Mouse (Mus musculus): ENCODE results near the gene Lrrc37a.
A peak's percentile ranks its signal among the peaks of the same experiment; 100 is the strongest.
"Not testable (repeated sequence)": the region's sequence is repeated elsewhere in the genome, so short reads cannot be mapped to it uniquely, and the experiment has no call there.

The Lrrc37a gene

GRCm38 (mm10) chr11:103504497-103504896 is at the start of gene Lrrc37a:
Gene Lrrc37a, minus strand, starts transcription at chr11:103504597.
- no peak for DNase-seq (ENCODE audit: low read depth)

- DNase-seq (ENCODE audit: low read depth) = not testable (repeated sequence)
These were observed 30.6 kb upstream of the Lrrc37a start for GRCm38 (mm10) chr11:103534973-103535372.

GRCm38 (mm10) chr11:103512111-103512510 is 7.7 kb upstream of the Lrrc37a start:
- DNase-seq (ENCODE audit: low read depth) = no peak

- DNase-seq (ENCODE audit: low read depth) = peak; percentile 73
These were observed 40.0 kb downstream of the Lrrc37a start for GRCm38 (mm10) chr11:103464443-103464842.

GRCm38 (mm10) chr11:103451105-103451504 is 53.3 kb downstream of the Lrrc37a start:
- not testable (repeated sequence) for DNase-seq (ENCODE audit: low read depth)

GRCm38 (mm10) chr11:103449721-103450120 is 54.7 kb downstream of the Lrrc37a start:
- not testable (repeated sequence) for DNase-seq (ENCODE audit: low read depth)

GRCm38 (mm10) chr11:103443678-103444077 is 60.7 kb downstream of the Lrrc37a start:
- DNase-seq (ENCODE audit: low read depth) = peak; percentile 65

GRCm38 (mm10) chr11:103436282-103436681 is 68.1 kb downstream of the Lrrc37a start:
- DNase-seq (ENCODE audit: low read depth) = peak; percentile 89

GRCm38 (mm10) chr11:103425031-103425430 is 79.4 kb downstream of the Lrrc37a start:
- no peak for DNase-seq (ENCODE audit: low read depth)

GRCm38 (mm10) chr11:103419667-103420066 is 84.7 kb downstream of the Lrrc37a start:
- no peak for DNase-seq (ENCODE audit: low read depth)

GRCm38 (mm10) chr11:103419226-103419625 is 85.2 kb downstream of the Lrrc37a start:
- DNase-seq (ENCODE audit: low read depth) = peak; percentile 37

- DNase-seq (ENCODE audit: low read depth) = peak; percentile 18
These were observed 90.9 kb downstream of the Lrrc37a start for GRCm38 (mm10) chr11:103413516-103413915.

- no peak for DNase-seq (ENCODE audit: low read depth)
These were observed 91.4 kb downstream of the Lrrc37a start for GRCm38 (mm10) chr11:103412950-103413423.

- DNase-seq (ENCODE audit: low read depth) = peak; percentile 93
These were observed 92.1 kb downstream of the Lrrc37a start, which contains the start of gene Plekhm1 for GRCm38 (mm10) chr11:103411981-103412949. Gene Plekhm1, minus strand, starts transcription at chr11:103412687.

GRCm38 (mm10) chr11:103411301-103411700 is 93.1 kb downstream of the Lrrc37a start:
- DNase-seq (ENCODE audit: low read depth) = peak; percentile 33

- DNase-seq (ENCODE audit: low read depth) = no peak
These were observed 95.5 kb downstream of the Lrrc37a start for GRCm38 (mm10) chr11:103408880-103409279.

- not testable (repeated sequence) for DNase-seq (ENCODE audit: low read depth)
These were observed 97.3 kb downstream of the Lrrc37a start for GRCm38 (mm10) chr11:103407136-103407535.

GRCm38 (mm10) chr11:103406551-103406950 is 97.8 kb downstream of the Lrrc37a start:
- DNase-seq (ENCODE audit: low read depth) = no peak

GRCm38 (mm10) chr11:103405814-103406213 is 98.6 kb downstream of the Lrrc37a start:
- DNase-seq (ENCODE audit: low read depth) = no peak

GRCm38 (mm10) chr11:103404618-103405017 is 99.8 kb downstream of the Lrrc37a start:
- no peak for DNase-seq (ENCODE audit: low read depth)

- DNase-seq (ENCODE audit: low read depth) = peak; percentile 72
These were observed 100.6 kb downstream of the Lrrc37a start for GRCm38 (mm10) chr11:103403776-103404175.

- DNase-seq (ENCODE audit: low read depth) = no peak
These were observed 101.7 kb downstream of the Lrrc37a start for GRCm38 (mm10) chr11:103402738-103403137.

- peak; percentile 29 for DNase-seq (ENCODE audit: low read depth)
These were observed 102.2 kb downstream of the Lrrc37a start for GRCm38 (mm10) chr11:103402198-103402597.
